Mouse (Mus musculus): ENCODE data around the gene AW549877.

AW549877 gene

DNA sequence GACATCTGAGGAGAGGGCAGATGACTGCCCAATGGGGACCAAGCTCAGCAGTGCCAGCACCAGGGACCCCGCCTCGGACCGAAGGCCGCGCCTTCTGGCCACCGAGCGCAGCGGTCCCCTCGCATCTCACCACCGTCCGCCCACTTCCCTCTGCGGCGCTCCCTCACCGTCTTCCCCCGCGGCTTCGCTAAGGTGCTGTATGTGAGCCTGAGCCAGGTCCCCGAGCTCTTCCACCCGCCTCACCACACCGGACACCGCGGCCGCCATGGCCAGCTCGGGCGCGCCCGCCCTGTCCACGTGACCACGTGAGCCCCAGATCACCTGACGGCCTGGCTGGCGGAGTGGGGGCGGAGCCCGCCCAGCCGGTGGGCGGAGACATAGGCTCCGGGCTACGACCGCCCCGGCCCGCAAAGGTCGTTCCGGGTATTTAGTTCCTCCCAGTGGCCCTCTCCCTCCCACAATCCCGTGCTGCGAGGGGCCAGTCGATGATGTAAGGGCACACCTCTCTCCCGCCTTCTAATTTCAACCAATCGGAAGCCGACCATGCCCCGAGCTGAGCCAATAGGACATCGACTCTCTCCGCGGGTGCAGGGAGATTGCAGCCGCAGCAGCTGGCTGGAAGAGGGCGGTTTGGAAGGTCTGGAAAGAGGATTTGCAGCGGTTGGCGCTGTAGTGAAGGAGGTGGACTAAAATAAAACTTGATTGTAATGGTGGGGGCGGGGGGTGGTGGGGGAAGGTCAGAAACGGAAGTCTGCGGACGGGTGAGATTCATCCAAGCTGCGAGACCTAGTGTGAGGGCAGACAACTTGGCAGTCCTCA lies at the start of gene AW549877:
Gene AW549877, minus strand, starts transcription at position 297 of the 819 bp plus-strand sequence.
- peak; percentile 97 to 99 for DNase-seq (ENCODE audit: low spot score in 2 of 2)

DNA sequence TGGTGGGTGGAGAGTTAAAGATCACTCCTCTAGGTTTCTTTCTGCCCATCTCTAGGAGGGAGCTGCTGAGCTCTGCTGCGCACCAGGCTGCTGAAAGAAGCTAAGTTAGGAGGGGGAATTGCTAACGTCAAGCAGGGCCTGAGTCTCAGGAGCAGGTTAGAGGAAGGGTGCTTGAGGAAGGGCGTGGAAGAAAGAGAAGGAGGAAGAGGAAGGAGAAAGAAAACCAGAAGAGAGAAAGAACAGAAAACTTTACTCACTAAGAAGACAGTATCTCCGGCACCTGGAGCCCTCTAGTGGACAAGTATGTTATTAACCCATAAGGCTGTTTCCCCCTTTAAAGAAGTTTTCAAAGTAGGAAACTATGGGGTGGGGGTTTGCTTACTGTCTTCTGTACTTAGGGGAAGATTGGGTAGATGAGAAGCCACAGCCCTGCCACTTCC lies 47.5 kb upstream of the AW549877 start:
- DNase-seq (ENCODE audit: low spot score in 2 of 2) = no peak

DNA sequence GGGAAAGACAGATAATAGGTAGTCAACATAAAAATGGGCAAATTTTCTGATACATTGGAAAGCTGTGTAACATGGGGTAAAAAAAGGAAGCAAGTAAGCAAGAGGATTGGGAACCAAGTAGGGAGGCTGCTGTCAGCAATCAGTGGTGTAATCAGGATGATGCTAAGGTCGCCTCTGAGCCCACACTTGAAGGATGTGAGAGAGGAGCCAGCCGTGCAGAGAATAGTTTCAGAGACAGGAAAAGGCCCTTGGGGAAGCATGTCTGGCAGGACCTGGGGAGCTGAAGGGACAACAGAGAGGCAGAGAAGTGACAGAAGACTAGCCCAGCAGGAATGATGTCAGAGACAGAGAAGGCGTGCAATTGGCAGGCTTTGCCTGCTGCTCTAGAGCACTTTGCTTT lies 46.9 kb upstream of the AW549877 start:
- DNase-seq (ENCODE audit: low spot score in 2 of 2) = no peak

DNA sequence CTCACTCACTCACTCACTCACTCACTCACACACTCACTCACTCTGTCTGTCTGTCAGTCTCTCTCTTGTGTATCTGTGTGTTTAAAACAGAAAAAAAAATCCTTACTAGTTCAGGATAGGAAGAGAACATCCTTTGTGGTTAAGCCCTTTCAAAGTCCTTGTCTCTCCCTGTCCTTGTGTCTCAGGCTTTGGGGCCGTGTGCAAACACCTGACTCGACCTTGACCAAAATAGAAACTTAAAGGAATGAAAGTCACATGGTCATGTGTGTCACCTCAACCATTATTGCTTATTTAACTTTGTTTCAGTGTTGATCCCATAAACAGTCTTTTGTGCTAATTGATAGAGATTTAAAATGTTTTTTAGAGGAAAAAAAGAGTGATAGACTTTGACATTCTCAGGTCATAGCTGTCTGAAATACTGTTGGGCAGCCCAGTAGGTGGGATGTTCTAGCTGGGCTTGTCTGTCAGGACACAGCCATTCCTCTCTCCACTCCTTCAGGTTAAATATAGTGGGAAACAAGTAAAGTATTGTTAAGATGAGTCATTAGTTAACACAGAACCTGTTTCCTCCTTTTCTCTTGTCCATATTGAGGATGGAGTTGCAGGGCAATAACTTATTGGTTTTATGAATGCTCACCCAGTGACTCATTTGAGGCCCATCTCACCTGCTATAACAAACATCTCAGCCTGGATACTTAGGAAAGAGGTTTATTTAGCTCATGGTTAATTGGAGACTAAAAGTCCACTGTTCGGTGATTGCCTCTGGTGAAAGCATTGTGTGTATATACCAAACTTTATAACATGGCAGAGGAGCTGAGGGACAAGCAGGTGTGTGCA lies 37.8 kb upstream of the AW549877 start:
- DNase-seq (ENCODE audit: low spot score in 2 of 2) = no peak

DNA sequence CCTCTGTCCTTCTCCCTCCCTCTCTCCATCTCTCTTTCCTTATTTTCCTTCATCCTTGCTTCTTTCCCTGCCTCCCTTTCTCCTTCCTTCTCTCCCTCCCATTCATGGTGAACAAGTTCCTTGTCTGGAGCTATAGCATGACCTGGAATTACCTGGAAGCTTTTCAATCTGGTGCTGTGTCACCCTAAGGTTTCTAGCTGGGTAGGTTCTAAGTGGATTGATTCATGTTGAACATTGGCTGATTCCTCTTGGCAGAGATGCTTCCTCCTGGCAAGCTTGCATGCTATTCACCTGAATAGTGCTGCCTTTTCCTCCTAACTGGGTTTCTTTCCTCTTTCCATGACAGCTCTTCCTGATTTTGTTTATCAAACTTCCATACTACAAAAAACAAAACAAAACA lies 33.4 kb upstream of the AW549877 start:
- DNase-seq (ENCODE audit: low spot score in 2 of 2) = no peak

DNA sequence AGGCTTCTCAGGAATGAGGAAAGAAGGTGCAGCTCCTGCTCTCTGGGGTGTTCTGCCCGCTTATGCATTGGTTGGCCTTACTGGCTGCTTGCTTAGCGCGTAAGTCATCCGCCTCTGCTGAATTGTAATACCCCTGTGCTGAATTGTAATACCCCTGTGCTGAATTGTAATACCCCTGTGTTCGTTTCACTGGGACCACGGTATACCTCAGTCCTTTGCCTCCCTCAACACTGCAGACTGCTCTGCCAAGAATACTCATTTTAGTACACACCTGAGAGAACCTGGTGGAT lies 32.8 kb upstream of the AW549877 start:
- DNase-seq (ENCODE audit: low spot score in 2 of 2) = no peak

DNA sequence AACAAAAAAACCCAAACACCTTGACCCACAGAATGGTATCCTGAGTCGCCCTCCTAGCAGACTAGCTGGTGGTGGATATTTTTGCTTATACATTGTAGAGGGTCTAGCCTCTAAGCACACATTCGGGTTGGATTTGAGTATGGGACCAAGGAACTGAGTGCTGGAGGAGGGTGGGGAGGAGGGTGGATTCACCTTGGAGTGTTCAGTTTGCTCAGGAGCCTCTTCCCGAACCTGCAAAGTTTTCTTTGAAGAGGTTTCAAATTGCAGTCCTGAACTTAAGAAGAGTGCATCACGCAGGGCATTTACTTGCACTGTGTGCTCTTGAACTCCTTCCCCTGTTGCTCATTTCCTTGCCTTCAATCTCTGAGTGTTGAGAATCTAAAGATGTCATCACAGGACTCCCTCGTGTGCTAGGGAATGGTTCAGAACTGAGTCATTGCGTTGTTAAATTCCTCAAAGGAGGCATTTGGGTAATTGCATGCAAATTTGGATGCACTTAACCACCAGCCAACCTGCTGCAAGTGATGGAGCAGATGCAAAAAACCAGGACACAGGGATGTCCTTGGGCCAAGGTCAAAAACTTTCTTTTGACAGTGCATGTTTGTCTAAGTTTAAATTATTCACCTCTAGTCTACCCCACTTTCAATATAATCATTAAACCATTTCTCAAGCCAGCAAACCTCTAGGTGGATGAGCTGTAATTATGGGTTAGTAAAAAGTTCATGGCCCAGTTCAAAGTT lies 32.3 kb upstream of the AW549877 start:
- no peak for DNase-seq (ENCODE audit: low spot score in 2 of 2)

DNA sequence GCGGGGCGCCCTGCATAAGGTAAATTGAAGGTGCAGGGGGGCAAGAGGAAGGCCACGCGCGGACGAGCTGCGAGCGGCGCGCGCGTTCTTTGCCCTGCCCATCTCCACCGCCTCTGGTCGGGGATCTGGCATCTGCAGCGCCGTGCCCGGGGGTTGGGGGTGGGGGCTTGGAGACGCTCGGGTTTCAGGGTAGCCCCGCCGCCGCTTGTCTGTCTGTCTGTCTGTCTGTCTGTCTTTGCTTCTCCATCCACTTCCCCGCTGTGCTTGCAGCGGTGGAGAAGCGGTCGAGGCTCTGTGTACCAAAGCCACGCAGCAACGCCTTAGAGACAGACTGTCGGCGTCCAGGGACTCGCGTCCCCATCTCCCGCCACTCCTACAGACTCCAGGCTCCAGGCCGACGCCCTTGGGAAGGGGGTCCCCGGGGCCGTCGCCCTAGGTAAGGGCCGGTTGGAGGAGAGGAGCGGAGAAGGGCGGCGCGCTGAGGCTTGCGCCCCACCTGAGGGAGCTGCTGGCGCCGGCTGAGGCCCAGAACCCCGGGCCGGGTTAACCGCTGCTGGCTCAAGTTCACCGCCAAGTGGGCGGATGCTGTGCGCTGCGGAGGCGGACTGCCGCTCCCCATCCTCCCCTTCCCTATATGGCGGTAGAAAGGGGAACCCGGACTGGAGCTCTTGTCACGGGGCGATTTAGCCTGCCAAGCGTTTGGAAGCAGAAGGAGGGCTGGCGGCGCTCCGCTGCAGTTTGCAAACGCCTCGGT lies 31.5 kb upstream of the AW549877 start:
- peak; percentile 74 to 83 for DNase-seq (ENCODE audit: low spot score in 2 of 2)

DNA sequence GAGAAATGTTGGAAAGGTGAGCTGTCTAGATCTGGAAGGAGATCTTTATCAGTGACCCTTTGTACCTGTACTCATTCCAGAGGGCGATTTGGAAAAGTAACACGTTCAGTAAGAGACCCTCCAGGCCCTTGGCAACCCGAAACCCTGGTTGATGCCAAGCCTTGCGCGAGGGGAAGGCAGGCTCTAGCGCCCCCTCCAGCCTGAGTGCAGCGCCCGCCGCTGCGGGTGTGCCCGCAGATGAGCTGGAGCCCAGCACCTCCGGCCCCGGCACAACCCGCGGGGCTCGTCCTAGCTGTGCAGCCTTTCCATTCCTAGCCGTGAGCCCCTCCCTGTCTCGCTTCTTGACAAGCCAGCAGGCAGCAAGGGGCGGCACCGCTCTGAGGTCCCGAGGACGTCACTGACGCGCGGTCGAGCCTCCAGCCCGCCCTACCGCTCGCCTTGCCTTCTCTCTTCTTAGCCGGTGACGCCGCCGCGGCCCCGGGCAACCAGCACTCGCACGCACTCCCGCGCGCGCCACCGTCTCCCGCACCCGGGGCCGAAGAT lies 30.8 kb upstream of the AW549877 start, which contains the start of gene Oxct1:
Gene Oxct1, plus strand, starts transcription at position 153 of the 543 bp plus-strand sequence.
- DNase-seq (ENCODE audit: low spot score in 2 of 2) = peak; percentile 89 to 94

DNA sequence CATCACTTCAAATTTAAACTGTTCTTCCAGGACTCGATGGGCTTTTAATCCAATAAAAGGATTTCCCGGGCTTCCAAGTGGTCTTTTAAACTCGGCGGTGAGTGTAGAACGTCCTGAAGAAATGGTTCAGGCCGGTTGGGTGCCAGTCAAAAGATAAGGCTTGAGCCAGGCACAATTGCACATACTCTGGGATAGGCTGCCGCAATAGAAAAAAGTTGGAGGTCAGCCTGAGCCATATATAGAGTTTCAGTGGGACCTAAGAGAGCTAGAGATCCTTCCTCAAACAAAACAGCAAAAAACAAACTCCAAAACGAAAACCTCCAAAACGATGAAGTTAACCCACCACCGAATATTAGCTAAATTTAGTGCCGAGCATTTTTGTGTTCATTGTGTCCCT lies 30.0 kb upstream of the AW549877 start:
- DNase-seq (ENCODE audit: low spot score in 2 of 2) = no peak

DNA sequence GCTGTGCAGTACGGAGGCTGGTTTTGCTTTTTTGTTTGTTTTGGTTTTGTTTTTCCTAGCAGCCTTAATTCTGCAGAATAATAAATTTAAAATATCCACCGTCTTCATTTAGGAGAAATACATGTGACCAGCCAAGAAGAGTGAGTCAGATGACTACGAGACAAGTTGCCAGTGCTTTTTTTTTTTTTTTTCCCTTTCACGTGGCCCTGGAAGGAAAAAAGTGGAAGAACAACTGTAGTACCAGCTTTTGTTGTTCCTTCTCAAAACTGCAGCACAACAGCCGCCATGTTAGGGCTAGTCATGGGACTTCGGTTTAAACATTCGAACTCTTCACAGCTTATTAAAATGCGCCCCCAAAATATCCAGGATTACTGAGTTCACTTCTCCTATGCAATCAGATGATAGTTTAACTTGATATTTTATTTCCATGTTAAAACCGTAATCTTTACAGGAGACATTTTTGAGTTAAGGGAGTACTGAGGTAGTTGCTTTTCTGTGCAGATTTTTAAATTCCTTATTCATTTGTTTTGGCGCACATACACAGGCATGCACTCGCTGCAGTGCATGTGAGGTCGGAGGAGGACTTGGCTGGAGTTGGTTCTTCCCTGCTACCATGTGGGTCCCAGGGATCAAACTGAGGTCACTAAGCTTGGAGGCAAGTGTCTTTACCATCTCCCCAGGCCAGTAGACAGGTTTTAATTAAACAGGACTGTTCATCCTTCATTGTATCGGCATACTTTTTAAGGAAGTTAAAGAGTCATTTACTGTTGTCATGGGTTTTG lies 29.4 kb upstream of the AW549877 start:
- no peak for DNase-seq (ENCODE audit: low spot score in 2 of 2)

DNA sequence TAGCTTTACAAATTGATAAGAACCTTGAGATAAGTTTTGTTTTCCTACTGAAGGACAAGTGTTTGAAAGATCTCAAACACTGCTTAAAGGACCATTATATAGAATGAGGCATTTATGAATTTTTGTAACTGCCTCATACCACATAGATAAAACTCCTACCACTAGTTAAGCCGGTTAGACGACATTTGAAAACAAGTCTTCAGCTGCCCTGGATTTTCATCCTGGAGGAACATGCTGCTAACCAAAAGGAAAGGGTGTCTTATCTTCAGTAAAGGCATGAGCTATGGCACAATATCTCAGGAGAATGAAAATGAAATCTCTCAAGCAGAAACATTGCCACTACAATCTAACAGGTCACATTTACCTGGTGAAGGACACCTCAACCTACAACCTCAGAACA lies 28.2 kb upstream of the AW549877 start:
- no peak for DNase-seq (ENCODE audit: low spot score in 2 of 2)

DNA sequence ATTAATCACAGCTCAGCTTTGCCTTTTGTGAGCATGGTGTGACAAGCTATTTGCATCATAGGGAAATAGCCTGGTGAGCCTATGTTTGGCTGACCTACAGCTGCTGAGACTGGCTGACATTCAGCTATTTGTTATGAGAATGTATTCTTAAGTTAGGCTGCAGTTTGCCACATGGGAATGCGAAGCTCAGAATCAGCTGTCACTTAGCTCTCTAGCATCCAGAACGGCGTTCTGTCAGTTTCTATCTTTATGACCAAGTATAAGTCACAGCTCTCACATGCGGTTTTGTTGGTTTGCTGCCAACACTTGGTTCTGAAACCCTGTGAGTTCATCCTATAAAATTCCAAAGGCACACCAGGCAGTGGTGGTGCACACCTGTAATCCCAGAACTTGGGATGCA lies 25.2 kb upstream of the AW549877 start:
- no peak for DNase-seq (ENCODE audit: low spot score in 2 of 2)

DNA sequence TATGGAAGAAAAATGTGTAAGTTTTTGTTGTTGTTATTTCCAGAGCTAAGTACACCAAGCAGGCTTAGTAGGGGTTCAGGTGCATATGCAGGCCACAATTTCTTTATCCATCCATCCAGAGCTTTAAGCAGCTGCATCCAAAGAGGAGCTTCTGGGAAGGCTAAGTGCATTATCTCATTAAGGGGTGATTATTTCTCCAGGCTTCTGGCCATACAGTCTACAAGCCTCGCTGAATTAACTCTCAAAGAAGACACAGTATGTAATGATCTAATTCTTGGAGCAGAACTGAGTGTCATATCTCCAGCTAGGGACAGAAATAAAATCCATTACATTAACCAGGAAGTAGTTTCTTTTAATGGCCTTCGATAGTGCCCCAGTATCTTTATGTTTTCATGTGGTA lies 18.3 kb upstream of the AW549877 start:
- DNase-seq (ENCODE audit: low spot score in 2 of 2) = no peak

DNA sequence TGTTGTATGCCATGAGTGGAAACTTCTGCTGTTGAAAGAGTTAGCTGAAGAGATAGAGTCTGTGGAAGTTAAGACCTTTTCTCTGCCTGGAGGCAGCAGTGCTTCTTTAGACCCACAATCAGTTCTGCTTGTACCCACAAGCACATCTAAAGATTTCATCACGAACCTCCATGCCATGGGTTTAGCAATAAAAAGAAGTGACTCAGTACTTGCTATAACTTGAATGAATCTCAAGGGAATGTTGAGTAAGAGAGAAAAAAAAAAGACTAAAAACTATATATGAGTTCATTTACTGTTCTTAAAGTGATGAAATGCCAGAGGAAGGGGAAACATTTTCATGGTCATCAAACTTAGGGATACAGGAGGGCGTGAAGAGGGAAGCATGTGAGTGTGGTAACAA lies 5.0 kb upstream of the AW549877 start:
- no peak for DNase-seq (ENCODE audit: low spot score in 2 of 2)

DNA sequence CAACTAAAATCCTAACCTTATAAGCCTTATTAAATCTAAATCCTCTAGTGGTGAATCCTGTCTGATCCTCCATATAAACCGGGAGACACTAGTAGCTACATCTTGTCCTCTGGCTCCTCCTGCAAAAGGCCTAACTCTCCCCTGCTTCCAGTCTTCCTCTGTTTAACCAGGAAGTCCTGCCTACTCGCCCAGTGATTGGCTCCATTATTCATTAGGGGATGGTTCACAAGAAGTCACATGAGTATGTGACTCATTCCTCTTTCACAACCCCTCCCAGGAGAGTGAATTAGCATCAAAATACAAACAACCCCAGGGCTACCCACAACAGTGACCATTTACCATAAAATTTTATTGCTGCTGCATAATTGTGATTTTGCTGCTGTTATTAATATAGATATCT lies 3.6 kb upstream of the AW549877 start:
- DNase-seq (ENCODE audit: low spot score in 2 of 2) = no peak

DNA sequence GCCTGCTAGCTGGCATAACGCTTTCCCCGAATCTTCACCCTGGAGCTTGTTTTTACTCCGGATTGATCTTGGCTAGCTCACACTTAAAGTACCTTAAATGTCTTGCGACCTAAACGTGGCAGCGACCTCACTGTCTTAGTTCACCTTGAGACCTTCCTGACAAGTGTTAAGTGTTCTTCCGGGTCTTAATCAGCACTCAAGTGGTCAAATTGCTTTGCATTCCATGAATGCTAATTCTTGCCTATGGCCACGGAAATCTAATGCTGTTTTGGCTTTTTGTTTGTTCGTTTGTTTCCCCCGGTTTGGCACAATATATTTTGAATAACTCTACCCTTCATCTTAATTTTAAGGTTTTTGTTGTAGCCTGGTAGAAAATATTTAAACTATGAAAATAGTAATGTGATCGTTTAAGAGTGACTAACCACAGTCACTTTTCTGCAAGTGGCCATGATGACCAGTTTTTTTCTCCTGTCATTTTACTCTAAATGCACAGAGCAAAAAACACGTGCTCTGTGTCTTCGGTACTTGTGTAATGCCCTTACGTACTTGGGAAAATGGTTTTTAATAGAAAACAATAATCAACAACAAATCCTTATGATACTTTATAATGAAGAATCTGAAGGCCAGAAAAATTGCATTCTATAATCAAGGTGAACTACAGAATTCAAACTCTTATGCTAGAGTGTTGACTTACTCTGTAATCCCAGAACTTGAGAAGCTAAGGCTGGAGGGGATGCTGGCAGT lies 895 bp upstream of the AW549877 start:
- DNase-seq (ENCODE audit: low spot score in 2 of 2) = no peak

DNA sequence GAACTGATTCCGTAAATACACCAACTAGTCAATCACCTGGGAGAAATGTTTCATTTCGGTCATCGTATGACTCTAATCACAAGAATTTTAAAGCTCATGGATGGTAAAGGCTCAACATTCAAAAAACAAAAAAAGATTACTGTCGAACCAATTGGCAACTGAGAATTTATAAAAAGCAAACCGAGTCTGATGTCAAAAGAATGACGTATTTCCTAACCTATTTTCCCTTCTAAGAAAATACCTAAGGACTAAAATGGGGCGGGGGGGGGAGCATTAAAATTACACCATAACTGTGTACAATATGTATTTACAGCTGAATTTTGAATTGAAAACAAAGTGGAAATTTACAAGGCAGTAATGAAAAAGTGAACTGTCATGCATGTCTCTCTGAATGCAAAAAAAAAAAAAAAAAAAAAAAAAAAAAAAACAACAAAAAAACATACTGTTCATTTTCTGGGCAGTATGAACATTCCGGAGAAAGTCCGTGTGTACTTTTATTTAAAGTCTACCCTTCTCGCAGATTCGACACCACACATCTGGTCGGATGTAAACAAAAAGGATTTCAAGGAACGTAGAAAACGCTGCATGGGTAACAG lies 594 bp downstream of the AW549877 start:
- DNase-seq (ENCODE audit: low spot score in 2 of 2) = no peak

DNA sequence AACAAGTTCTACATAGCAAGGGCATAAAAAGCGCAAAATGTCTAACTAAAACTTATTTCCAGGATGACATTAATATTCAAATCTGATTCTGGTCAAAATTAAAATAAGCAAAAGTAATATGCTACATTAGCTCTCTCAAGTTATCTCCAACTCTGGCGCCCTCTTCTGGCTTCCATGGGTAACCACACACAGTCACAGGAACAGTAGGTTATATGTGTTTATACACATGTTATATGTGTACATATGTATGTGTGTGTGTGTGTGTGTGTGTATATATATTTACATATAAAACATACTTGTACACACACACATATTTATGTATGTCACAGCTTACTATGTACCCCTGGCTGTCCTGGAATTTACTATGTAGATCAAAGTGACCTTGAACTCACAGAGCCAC lies 7.6 kb downstream of the AW549877 start:
- no peak for DNase-seq (ENCODE audit: low spot score in 2 of 2)
